Mouse (Mus musculus): ENCODE data around the gene Gm6408. TPM values are rescaled to one million over a fixed set of nuclear protein-coding genes. Genes with fewer than 3 reads are reported as not detected.
"Not testable (repeated sequence)": the region's sequence is repeated elsewhere in the genome, so short reads cannot be mapped to it uniquely, and the experiment has no call there.

Gene Gm6408
- polyA plus RNA-seq (2015; fragmentation: Nextera tagmentation; extraction: Ambion mirVana): not detected in 2 replicates

DNA sequence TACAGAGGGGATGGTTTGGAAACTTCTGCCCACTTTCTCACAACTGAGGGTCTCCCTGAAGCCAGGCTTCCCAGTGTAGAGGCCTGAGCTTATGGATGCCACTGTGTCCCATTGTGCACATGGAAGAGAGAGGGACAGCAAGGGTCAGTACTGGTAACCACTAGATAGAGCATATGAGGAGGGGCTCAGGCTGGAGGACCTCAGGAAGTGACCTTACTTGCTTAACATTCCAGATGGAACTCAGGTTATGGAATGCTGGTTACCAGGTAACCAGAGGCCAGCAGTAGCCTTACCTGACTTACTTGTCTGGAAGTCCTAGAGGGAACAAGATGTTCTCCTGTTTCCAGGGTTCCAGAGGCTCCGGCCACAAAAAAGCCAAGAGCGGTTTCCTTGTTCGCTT, at the start of gene Gm6408:
Gm6408 (plus strand) TSS at position 301 of the 400 bp plus-strand sequence.
- not testable (repeated sequence) for H3K27ac ChIP-seq (replicated peaks); H3K9ac ChIP-seq (replicated peaks); H3K27me3 ChIP-seq (replicated peaks); H3K36me3 ChIP-seq; H3K4me1 ChIP-seq; H3K9me3 ChIP-seq (replicated peaks); H3K4me2 ChIP-seq; H3K4me3 ChIP-seq (replicated peaks); ATAC-seq (ENCODE audit: low FRiP score)
- WGBS: 96% methylated on average over 3 of the region's 3 CpGs

DNA sequence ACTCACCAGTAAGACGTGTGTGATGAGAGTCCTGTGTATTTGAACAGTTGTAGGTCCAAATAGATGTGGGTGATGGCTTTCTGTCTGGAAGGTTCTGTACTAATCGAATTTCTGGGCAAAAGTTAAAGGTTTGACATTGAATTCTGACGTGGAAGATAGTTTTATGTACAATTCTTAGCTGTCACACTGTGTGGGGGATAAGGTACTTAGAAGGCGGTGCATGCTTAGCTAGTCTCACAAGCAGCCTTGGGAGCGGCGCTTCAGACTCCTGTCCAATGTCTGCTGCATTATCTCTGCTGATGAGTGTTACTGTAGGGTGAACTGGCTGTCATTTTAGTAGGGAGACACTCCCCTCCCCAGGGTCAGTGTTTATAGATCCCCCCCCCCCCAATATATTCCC, 49.3 kb upstream of the Gm6408 start:
- Histone ChIP-seq H3K9ac (replicated peaks) (no peak overlapping the region), H3K9me3 (replicated peaks) (no peaks in the 10 kb centered on the region), H3K4me3 (replicated peaks) (no peak overlapping the region), H3K36me3 (peaks cover 13% of the 10 kb centered on the region; the same call in 1 of the 2 replicates), H3K27ac (replicated peaks) (no peak overlapping the region), H3K4me2 (no peak overlapping the region), H3K4me1 (no peaks in the 10 kb centered on the region), H3K27me3 (replicated peaks) (no peaks in the 10 kb centered on the region)
- no peak for ATAC-seq (ENCODE audit: low FRiP score)
- 91% methylated on average over 6 of the region's 6 CpGs for WGBS

DNA sequence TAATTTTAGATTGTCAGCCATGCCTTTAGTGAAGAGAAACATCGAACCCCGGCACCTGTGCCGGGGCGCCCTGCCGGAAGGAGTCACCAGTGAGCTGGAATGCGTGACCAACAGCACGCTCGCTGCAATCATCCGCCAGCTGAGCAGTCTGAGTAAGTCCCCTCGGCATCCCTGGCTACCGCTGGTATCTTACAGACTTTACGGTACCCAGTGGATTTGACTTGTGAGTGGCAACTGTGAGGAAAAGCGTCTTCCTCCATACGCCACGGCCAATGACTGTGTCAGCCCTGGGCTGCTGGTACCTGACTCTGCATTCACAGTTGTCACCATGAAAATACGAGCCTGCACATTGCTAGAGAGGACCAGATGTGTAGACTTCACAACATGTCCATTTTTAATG, 46.4 kb upstream of the Gm6408 start:
- H3K4me3 ChIP-seq (replicated peaks): no peak overlapping the region
- H3K4me2 ChIP-seq: no peak overlapping the region
- no peak overlapping the region for H3K27ac ChIP-seq (replicated peaks)
- ATAC-seq (ENCODE audit: low FRiP score): no peak
- WGBS: 78% methylated on average over 16 of the region's 16 CpGs
- H3K4me1 ChIP-seq: no peaks in the 10 kb centered on the region
- H3K27me3 ChIP-seq (replicated peaks): no peaks in the 10 kb centered on the region
- peaks cover 25% of the 10 kb centered on the region for H3K36me3 ChIP-seq
- no peaks in the 10 kb centered on the region for H3K9me3 ChIP-seq (replicated peaks)
- H3K9ac ChIP-seq (replicated peaks): no peak overlapping the region

DNA sequence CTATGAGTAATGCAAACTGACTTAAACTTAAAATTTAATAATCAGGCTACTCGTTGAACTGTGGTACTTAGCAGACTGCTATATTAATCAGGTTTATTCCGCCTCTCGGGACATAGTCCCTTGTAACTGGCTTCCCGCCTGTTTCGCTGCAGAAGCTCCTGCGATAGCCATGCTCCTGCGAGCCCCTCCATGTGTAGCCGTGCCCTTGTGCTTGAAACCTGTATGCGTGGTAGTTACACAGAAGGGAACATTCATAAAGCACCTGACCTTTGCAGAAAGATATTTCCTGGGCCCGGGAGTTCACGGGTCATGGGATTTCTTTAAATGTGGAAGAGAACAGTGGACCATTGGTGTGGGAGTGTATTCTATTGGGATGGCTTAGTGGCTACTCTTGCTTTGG, 45.0 kb upstream of the Gm6408 start:
- no peak overlapping the region for H3K4me3 ChIP-seq (replicated peaks)
- H3K4me1 ChIP-seq: no peaks in the 10 kb centered on the region
- 93% methylated on average over 11 of the region's 11 CpGs for WGBS
- H3K9ac ChIP-seq (replicated peaks): no peak overlapping the region
- H3K9me3 ChIP-seq (replicated peaks): no peaks in the 10 kb centered on the region
- no peak for ATAC-seq (ENCODE audit: low FRiP score)
- H3K27me3 ChIP-seq (replicated peaks): no peaks in the 10 kb centered on the region
- no peak overlapping the region for H3K4me2 ChIP-seq
- H3K27ac ChIP-seq (replicated peaks): no peak overlapping the region
- peaks cover 32% of the 10 kb centered on the region for H3K36me3 ChIP-seq

DNA sequence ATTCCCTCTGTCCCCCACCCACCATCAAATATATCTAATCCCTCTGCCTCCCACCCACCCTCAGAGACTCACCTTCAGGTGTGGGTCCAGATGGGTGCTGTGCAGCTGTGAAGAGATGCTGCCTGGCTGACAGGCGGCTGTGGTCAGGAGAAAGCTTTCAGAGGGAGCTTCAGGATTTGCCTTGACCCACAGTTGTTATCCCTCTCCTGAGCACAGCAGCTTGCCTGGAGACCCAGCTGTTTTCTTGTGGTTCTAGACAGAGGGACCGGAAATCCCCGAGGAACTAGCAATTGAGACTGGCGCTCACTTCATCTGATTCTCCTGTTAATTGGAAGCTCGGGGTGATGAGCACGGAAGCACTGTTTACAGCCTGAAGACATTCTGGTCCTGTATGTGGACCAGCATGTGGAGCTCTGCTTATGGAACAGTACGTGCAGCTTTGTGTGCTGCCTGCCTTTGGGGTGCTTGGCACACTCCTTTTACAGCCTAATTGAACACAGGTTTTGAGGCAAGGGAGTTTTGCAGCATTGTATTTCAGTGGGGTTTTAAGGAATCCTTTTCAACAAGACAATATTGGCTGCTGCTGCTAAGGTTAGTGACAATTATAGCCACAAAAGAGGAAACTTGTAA, 42.5 kb upstream of the Gm6408 start:
- WGBS: 90% methylated on average over 7 of the region's 7 CpGs
- Histone ChIP-seq H3K27ac (replicated peaks) (no peak overlapping the region), H3K9me3 (replicated peaks) (no peaks in the 10 kb centered on the region), H3K27me3 (replicated peaks) (no peaks in the 10 kb centered on the region), H3K9ac (replicated peaks) (no peak overlapping the region), H3K4me3 (replicated peaks) (no peak overlapping the region), H3K36me3 (peaks cover 37% of the 10 kb centered on the region), H3K4me1 (no peaks in the 10 kb centered on the region), H3K4me2 (no peak overlapping the region)
- no peak for ATAC-seq (ENCODE audit: low FRiP score)

DNA sequence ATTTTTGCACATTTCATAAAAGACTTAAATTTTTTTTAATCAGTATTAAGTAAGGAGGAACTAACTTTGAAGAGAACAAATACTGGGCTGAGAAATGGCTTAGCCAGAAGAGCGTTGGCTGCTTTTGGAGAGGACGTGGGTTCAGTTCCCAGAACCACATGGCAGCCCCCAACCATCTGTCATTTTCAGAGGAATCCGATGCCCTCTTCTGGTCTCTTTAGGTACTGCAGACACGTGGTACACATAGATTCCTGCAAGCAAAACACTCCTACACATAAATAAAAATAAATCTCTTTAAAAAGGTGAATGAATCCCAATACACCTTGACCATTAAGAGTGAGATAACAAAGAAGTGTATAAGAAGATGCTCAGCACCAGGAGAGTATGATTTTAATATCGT, 41.5 kb upstream of the Gm6408 start:
- H3K36me3 ChIP-seq: peaks cover 37% of the 10 kb centered on the region
- H3K4me1 ChIP-seq: no peaks in the 10 kb centered on the region
- H3K4me2 ChIP-seq: no peak overlapping the region
- no peaks in the 10 kb centered on the region for H3K27me3 ChIP-seq (replicated peaks)
- no peak overlapping the region for H3K27ac ChIP-seq (replicated peaks)
- no peaks in the 10 kb centered on the region for H3K9me3 ChIP-seq (replicated peaks)
- no peak overlapping the region for H3K4me3 ChIP-seq (replicated peaks)
- H3K9ac ChIP-seq (replicated peaks): no peak overlapping the region
- no peak for ATAC-seq (ENCODE audit: low FRiP score)
- 95% methylated on average over 5 of the region's 5 CpGs for WGBS

DNA sequence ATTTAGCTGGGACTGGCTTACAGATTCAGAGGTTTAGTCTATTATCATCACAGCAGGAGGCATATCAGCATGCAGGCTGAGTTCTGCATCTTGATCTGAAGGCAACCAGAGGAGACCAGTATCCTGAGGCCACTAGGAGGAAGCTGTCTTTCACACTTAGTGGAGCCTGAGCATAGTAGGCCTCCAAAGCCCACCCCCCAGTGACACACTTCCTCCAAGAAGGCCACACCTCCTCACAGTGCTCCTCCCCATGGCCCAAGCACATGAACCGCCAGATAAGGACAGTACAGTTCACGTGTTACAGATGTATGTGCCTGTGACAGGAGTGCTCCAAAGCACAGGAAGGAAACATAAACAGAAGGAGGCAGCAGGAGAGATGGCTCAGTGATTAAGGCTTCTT, 39.0 kb upstream of the Gm6408 start:
- WGBS: 85% methylated on average over 2 of the region's 2 CpGs
- ATAC-seq (ENCODE audit: low FRiP score): no peak
- H3K4me2 ChIP-seq: no peak overlapping the region

DNA sequence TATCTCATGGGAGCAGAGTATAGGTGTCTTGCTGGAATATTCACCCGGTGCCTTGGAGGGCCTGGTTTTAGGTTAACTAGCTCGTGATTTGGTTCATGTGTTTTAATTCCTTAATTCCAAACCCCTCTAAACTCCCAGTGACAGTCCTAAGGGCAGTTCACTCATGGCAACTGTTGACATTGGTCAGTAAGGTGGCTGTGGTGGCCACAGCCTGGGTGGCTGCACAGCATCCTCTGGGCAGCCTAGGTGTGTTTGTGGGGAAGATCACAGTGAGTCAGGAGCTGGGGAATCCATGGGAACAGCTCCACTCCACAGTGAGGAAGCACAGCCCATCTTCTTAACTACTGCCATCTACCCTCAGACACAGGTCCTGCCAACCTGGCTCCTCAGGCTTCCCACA, 35.1 kb upstream of the Gm6408 start:
- Histone ChIP-seq H3K9me3 (replicated peaks) (no peaks in the 10 kb centered on the region), H3K4me3 (replicated peaks) (no peak overlapping the region), H3K27me3 (replicated peaks) (no peaks in the 10 kb centered on the region), H3K9ac (replicated peaks) (no peak overlapping the region), H3K27ac (replicated peaks) (no peak overlapping the region), H3K4me2 (no peak overlapping the region), H3K36me3 (peaks cover 13% of the 10 kb centered on the region; the same call in 1 of the 2 replicates), H3K4me1 (no peaks in the 10 kb centered on the region)
- 95% methylated on average over 2 of the region's 2 CpGs for WGBS
- ATAC-seq (ENCODE audit: low FRiP score): no peak

More for the DNA sequence above, 39.0 kb upstream of the Gm6408 start:
- Histone ChIP-seq H3K27me3 (replicated peaks) (no peaks in the 10 kb centered on the region), H3K27ac (replicated peaks) (no peak overlapping the region), H3K9me3 (replicated peaks) (no peaks in the 10 kb centered on the region), H3K4me1 (no peaks in the 10 kb centered on the region), H3K4me3 (replicated peaks) (no peak overlapping the region), H3K36me3 (peaks cover 33% of the 10 kb centered on the region), H3K9ac (replicated peaks) (no peak overlapping the region)

DNA sequence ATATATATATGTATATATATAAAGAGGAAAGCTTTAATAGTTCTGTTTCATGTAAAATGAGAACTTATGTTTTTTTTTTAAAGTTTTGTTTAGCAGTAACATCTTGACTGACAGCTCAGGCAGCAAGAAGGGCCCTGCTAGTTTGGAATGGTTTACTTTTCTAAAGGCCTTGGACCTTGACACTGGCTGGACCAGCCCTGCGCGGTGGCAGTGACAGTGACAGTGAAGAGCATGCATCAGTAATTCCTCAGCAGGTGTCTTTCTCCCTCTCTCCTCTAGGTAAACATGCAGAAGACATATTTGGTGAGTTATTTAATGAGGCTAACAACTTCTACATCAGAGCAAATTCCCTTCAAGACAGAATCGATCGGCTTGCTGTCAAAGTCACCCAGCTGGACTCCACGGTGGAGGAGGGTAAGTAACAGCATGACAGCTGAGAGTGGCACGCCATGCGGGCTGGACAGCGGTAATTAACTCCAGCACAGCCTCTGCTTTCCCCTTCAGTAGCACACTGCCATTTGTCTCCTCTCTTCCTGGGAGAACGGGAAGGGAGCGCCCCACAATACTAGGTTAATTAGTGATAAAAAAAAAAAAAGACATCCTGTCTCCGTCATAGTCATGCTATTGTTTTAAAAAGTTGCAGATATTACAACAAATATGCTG, 30.0 kb upstream of the Gm6408 start:
- no peak for ATAC-seq (ENCODE audit: low FRiP score)
- H3K27ac ChIP-seq (replicated peaks): no peak overlapping the region
- no peak overlapping the region for H3K9ac ChIP-seq (replicated peaks)
- H3K36me3 ChIP-seq: peaks cover 48% of the 10 kb centered on the region
- no peaks in the 10 kb centered on the region for H3K9me3 ChIP-seq (replicated peaks)
- no peaks in the 10 kb centered on the region for H3K27me3 ChIP-seq (replicated peaks)
- H3K4me3 ChIP-seq (replicated peaks): no peak overlapping the region
- H3K4me1 ChIP-seq: no peaks in the 10 kb centered on the region
- no peak overlapping the region for H3K4me2 ChIP-seq
- 73% methylated on average over 11 of the region's 11 CpGs for WGBS

DNA sequence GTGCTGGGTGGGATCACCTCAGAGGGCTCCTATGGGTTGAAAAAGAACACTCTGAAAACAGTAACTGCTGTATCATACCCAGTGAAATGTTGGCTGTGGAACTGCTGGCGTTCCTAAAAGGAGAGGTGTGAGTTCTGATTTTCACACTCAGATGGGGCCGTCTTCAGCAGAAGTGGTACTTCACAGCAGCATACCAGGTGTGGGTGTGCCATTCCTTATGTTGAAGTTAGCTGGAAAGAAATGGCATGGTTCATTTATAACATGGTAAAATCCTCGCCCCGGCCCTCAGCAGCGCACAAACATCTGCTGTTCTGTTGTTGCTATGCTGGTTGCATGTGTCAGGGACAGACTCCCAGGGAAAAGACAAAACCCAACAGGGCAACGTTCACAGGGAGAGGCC, 28.2 kb upstream of the Gm6408 start:
- WGBS: 96% methylated on average over 6 of the region's 6 CpGs
- Histone ChIP-seq H3K4me3 (replicated peaks) (no peak overlapping the region), H3K36me3 (peaks cover 40% of the 10 kb centered on the region), H3K27me3 (replicated peaks) (no peaks in the 10 kb centered on the region), H3K9ac (replicated peaks) (no peak overlapping the region), H3K9me3 (replicated peaks) (no peaks in the 10 kb centered on the region), H3K4me2 (no peak overlapping the region), H3K27ac (replicated peaks) (no peak overlapping the region), H3K4me1 (no peaks in the 10 kb centered on the region)
- no peak for ATAC-seq (ENCODE audit: low FRiP score)

DNA sequence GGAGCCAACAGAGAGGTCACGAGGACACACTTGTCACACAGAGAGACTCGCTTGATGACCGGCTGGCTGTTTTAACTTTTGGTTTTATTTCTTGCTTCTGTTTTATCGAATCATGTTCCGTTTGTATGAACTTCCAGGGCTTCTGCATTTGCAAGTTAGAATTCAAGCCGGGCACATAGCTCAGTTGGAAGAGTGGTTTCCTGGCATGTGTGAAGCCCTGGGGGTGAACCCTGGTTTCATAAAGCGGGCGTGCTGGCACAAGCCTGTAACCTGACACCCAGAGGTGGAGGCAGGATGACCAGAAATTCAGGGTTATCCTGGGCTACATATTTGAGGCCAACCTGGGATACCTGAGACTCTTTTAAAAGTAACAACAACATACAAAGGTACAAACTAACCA, 20.2 kb upstream of the Gm6408 start:
- no peak overlapping the region for H3K27ac ChIP-seq (replicated peaks)
- H3K4me3 ChIP-seq (replicated peaks): no peak overlapping the region
- no peaks in the 10 kb centered on the region for H3K4me1 ChIP-seq
- H3K36me3 ChIP-seq: peaks cover 41% of the 10 kb centered on the region
- H3K27me3 ChIP-seq (replicated peaks): no peaks in the 10 kb centered on the region
- H3K9me3 ChIP-seq (replicated peaks): no peaks in the 10 kb centered on the region
- no peak for ATAC-seq (ENCODE audit: low FRiP score)
- H3K4me2 ChIP-seq: no peak overlapping the region
- H3K9ac ChIP-seq (replicated peaks): no peak overlapping the region
- 95% methylated on average over 8 of the region's 8 CpGs for WGBS

DNA sequence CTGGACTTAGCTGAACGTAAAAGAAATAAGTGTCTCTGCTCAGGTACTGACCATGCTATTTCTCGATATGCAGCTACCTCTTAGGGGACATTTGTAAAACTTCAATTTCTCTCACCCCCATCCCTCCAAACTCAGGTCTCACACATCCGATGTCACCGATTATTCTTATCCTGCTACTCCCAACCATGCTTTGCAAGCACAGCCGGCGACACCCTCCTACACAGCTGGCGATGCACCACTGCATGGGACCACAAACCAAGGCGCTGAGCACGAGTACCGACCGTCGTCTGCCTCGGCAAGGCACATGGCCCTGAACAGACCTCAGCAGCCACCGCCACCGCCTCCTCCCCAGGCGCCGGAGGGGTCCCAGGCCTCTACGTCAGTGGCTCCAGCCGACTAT, 15.1 kb upstream of the Gm6408 start:
- H3K4me1 ChIP-seq: no peaks in the 10 kb centered on the region
- H3K4me2 ChIP-seq: no peak overlapping the region
- no peak overlapping the region for H3K4me3 ChIP-seq (replicated peaks)
- no peak overlapping the region for H3K9ac ChIP-seq (replicated peaks)
- ATAC-seq (ENCODE audit: low FRiP score): no peak
- H3K9me3 ChIP-seq (replicated peaks): no peaks in the 10 kb centered on the region
- WGBS: 96% methylated on average over 19 of the region's 19 CpGs
- peaks cover 45% of the 10 kb centered on the region for H3K36me3 ChIP-seq
- no peaks in the 10 kb centered on the region for H3K27me3 ChIP-seq (replicated peaks)
- no peak overlapping the region for H3K27ac ChIP-seq (replicated peaks)

Measured in neural tube, embryonic 15.5 days (tissue).